In genomic region chr2:28387422-28387836, GRCm38 (mm10) we compare ENCODE assay signal across 9 mouse cellular contexts. TPM values are rescaled to one million over a fixed set of nuclear protein-coding genes. Genes with fewer than 3 reads are reported as not detected.
DNase-seq lines count a peak whose midpoint lies in the region; ATAC-seq and TF ChIP-seq lines count a peak whose summit lies in the region.
"Had no signal": no experiment of that assay in that cellular context is flagged by ENCODE, and none has a peak within 500 bp of the region (broad histone marks: within the 10 kb centered on the region; RNA-seq: fewer than 3 reads in every experiment).

No protein-coding gene starts in this region.

- H3K36me3 ChIP-seq in lung, postnatal 0 days (ENCODE audit: insufficient read depth, low read length) = no peaks in the 10 kb centered on the region
- no peaks in the 10 kb centered on the region for H3K36me3 ChIP-seq in forebrain, embryonic 15.5 days
- H3K36me3 ChIP-seq in intestine, embryonic 16.5 days (ENCODE audit: control insufficient read depth, insufficient read depth, low read length) = no peaks in the 10 kb centered on the region
- no peaks in the 10 kb centered on the region for H3K36me3 ChIP-seq in limb, embryonic 13.5 days
- H3K36me3 ChIP-seq: G1E had no signal

- no peaks in the 10 kb centered on the region for H3K27me3 ChIP-seq in lung, postnatal 0 days (replicated peaks; ENCODE audit: insufficient read depth, low read length)
- H3K27me3 ChIP-seq in forebrain, embryonic 15.5 days = no peaks in the 10 kb centered on the region
- H3K27me3 ChIP-seq in intestine, embryonic 16.5 days (replicated peaks; ENCODE audit: control insufficient read depth, insufficient read depth, low read length) = no peaks in the 10 kb centered on the region
- H3K27me3 ChIP-seq in limb, embryonic 13.5 days = no peaks in the 10 kb centered on the region

- 24% methylated on average over 6 of the region's 6 CpGs for WGBS in lung, postnatal 0 days
- WGBS in forebrain, embryonic 15.5 days = 7% methylated on average over 6 of the region's 6 CpGs
- WGBS in intestine, embryonic 16.5 days = 26% methylated on average over 6 of the region's 6 CpGs
- WGBS in limb, embryonic 13.5 days = 10% methylated on average over 6 of the region's 6 CpGs

- peak; percentile 24 for DNase-seq in lung, postnatal 0 days (ENCODE audit: low spot score)
- DNase-seq in lung, postnatal 25 days (ENCODE audit: low spot score) = no peak
- peak; percentile 86 to 92 for DNase-seq in right cerebral cortex, postnatal 10 days (ENCODE audit: low spot score in 2 of 2)
- DNase-seq in thymus, adult 18-20 months = no peak
- no peak for DNase-seq in ovary, postnatal 10 days (ENCODE audit: low spot score)

- H3K9ac ChIP-seq in lung, postnatal 0 days (replicated peaks; ENCODE audit: low read depth) = no peak overlapping the region
- no peak overlapping the region for H3K9ac ChIP-seq in forebrain, embryonic 15.5 days (replicated peaks)
- no peak overlapping the region for H3K9ac ChIP-seq in intestine, embryonic 16.5 days (ENCODE audit: low read depth, low read length)
- H3K9ac ChIP-seq in limb, embryonic 13.5 days = peak overlapping the region; percentile 31; the same call in 1 of the 2 replicates

- peak; percentile 12; the same call in 1 of the 2 replicates for ATAC-seq in lung, postnatal 0 days
- peak; percentile 94 for ATAC-seq in forebrain, embryonic 15.5 days (replicated peaks)
- ATAC-seq in intestine, embryonic 16.5 days = no peak
- ATAC-seq in limb, embryonic 13.5 days (ENCODE audit: low FRiP score, low read depth) = no peak

- no peak for TF ChIP-seq CTCF in lung, postnatal 0 days (IDR thresholded peaks at IDR 0.05)

- H3K4me2 ChIP-seq in lung, postnatal 0 days (replicated peaks; ENCODE audit: low read depth, low read length) = no peak overlapping the region
- no peak overlapping the region for H3K4me2 ChIP-seq in forebrain, embryonic 15.5 days (replicated peaks)
- H3K4me2 ChIP-seq in intestine, embryonic 16.5 days (ENCODE audit: low read depth, low read length) = no peak overlapping the region
- no peak overlapping the region for H3K4me2 ChIP-seq in limb, embryonic 13.5 days (replicated peaks)

- no peak for TF ChIP-seq EP300 in lung, postnatal 0 days (IDR thresholded peaks at IDR 0.05)

- no peaks in the 10 kb centered on the region for H3K9me3 ChIP-seq in lung, postnatal 0 days (ENCODE audit: low read length)
- no peaks in the 10 kb centered on the region for H3K9me3 ChIP-seq in forebrain, embryonic 15.5 days
- H3K9me3 ChIP-seq in intestine, embryonic 16.5 days (ENCODE audit: control insufficient read depth, low read length) = no peaks in the 10 kb centered on the region
- no peaks in the 10 kb centered on the region for H3K9me3 ChIP-seq in limb, embryonic 13.5 days
- H3K9me3 ChIP-seq: G1E had no signal

- H3K4me3 ChIP-seq in lung, postnatal 0 days (ENCODE audit: low read depth, low read length) = no peak overlapping the region
- no peak overlapping the region for H3K4me3 ChIP-seq in forebrain, embryonic 15.5 days
- no peak overlapping the region for H3K4me3 ChIP-seq in intestine, embryonic 16.5 days (ENCODE audit: low read length)
- H3K4me3 ChIP-seq in limb, embryonic 13.5 days = no peak overlapping the region

- H3K27ac ChIP-seq in lung, postnatal 0 days (ENCODE audit: low read length) = no peak overlapping the region
- peak overlapping the region; percentile 82 for H3K27ac ChIP-seq in forebrain, embryonic 15.5 days (replicated peaks)
- peak overlapping the region; percentile 10; the same call in 1 of the 2 replicates for H3K27ac ChIP-seq in intestine, embryonic 16.5 days (ENCODE audit: low read length)
- H3K27ac ChIP-seq in limb, embryonic 13.5 days = no peak overlapping the region

- H3K4me1 ChIP-seq in lung, postnatal 0 days (ENCODE audit: insufficient read depth, low read depth, low read length) = no peaks in the 10 kb centered on the region
- H3K4me1 ChIP-seq in forebrain, embryonic 15.5 days = peaks cover 44% of the 10 kb centered on the region
- H3K4me1 ChIP-seq in intestine, embryonic 16.5 days (ENCODE audit: control insufficient read depth, insufficient read depth, low read length) = no peaks in the 10 kb centered on the region
- H3K4me1 ChIP-seq in limb, embryonic 13.5 days = peaks cover 10% of the 10 kb centered on the region; the same call in 1 of the 2 replicates

RNA-seq across cellular contexts. Expression of gene Ppp1r26, which starts 59.2 kb away (rescaled TPM):
- 1.6 and 2.4 TPM in 2 replicates for polyA plus RNA-seq in lung, postnatal 0 days (2015; fragmentation: Nextera tagmentation; extraction: Ambion mirVana)
- 8.6 and 9.3 TPM in 2 replicates for polyA plus RNA-seq in forebrain, embryonic 15.5 days (2015; fragmentation: Nextera tagmentation; extraction: Ambion mirVana)
- 2.1 and 2.3 TPM in 2 replicates for polyA plus RNA-seq in intestine, embryonic 16.5 days (2015; fragmentation: Nextera tagmentation; extraction: Ambion mirVana)
- 6.2 and 7.1 TPM in 2 replicates for polyA plus RNA-seq in limb, embryonic 13.5 days (2015; fragmentation: Nextera tagmentation; extraction: Ambion mirVana)
- polyA plus RNA-seq: G1E had no signal

Comparison
In these comparisons a context has a peak if more than half of its experiments do, and no peak if none do; other contexts are left out.
1. DNase-seq: peak in lung, postnatal 0 days (single experiment) and right cerebral cortex, postnatal 10 days (2 of 2); none in lung, postnatal 25 days (single experiment), thymus, adult 18-20 months (0 of 2) and ovary, postnatal 10 days (single experiment).
2. ATAC-seq: peak in lung, postnatal 0 days (single experiment) and forebrain, embryonic 15.5 days (single experiment); none in intestine, embryonic 16.5 days (single experiment) and limb, embryonic 13.5 days (single experiment).
3. H3K27ac ChIP-seq: peak in forebrain, embryonic 15.5 days (single experiment) and intestine, embryonic 16.5 days (single experiment); none in lung, postnatal 0 days (single experiment) and limb, embryonic 13.5 days (single experiment).